Mouse (Mus musculus) midbrain, embryonic 16.5 days (tissue): ENCODE results near the gene H2al1d. TPM values are rescaled to one million over a fixed set of nuclear protein-coding genes. Genes with fewer than 3 reads are reported as not detected.
"Not testable (repeated sequence)": the region's sequence is repeated elsewhere in the genome, so short reads cannot be mapped to it uniquely, and the experiment has no call there.

ENCODE experiments used
- ATAC-seq: fragments of 200-750 bp; cut with Nextera tagmentation; 2 replicates; pipeline ENCODE4 v1.8.0; 2017; ENCODE audit warnings: moderate TSS enrichment
- H3K27ac ChIP-seq: fragments of 300-500 bp; sonication (generic); 2 replicates; pipeline ENCODE4 v1.5.1; 2014; ENCODE audit warnings: mild to moderate bottlenecking, low read length, mixed read lengths
- H3K27me3 ChIP-seq: fragments of 300-500 bp; sonication (generic); 2 replicates; pipeline ENCODE4 v1.6.1; 2014; ENCODE audit warnings: low read depth, low read length, mixed read lengths; ENCODE audit not compliant: control insufficient read depth, insufficient read depth
- H3K36me3 ChIP-seq: fragments of 300-500 bp; sonication (generic); 2 replicates; pipeline ENCODE4 v1.6.1; 2014; ENCODE audit warnings: mild to moderate bottlenecking, low read length, moderate library complexity, mixed read lengths; ENCODE audit not compliant: control insufficient read depth, insufficient read depth
- H3K4me1 ChIP-seq: fragments of 300-500 bp; sonication (generic); 2 replicates; pipeline ENCODE4 v1.6.1; 2014; ENCODE audit warnings: mild to moderate bottlenecking, low read length, mixed read lengths; ENCODE audit not compliant: control insufficient read depth, insufficient read depth
- H3K4me2 ChIP-seq: fragments of 300-500 bp; sonication (generic); 2 replicates; pipeline ENCODE4 v1.6.1; 2014; ENCODE audit warnings: mild to moderate bottlenecking, low read length, mixed read lengths
- H3K4me3 ChIP-seq: fragments of 300-500 bp; sonication (generic); 2 replicates; pipeline ENCODE4 v1.5.1; 2014; ENCODE audit warnings: low read depth, mild to moderate bottlenecking, low read length, moderate library complexity, mixed read lengths
- H3K9ac ChIP-seq: fragments of 300-500 bp; sonication (generic); 2 replicates; pipeline ENCODE4 v1.6.1; 2014; ENCODE audit warnings: low read depth, low read length, mixed read lengths
- H3K9me3 ChIP-seq: fragments of 300-500 bp; sonication (generic); replicated peaks from 2 replicates; pipeline ENCODE4 v1.6.1; 2014; ENCODE audit warnings: mild to moderate bottlenecking, low read length, mixed read lengths; ENCODE audit not compliant: control insufficient read depth, poor library complexity, severe bottlenecking
- WGBS: fragments of 180-500 bp; shearing (Covaris S2); extraction: QIAGEN DNeasy Blood & Tissue Kit; methylation state at CpG from one replicate; pipeline ENCODE4 v1.1.7; 2014; 5-methylcytosine and 5-hydroxymethylcytosine counted together
- polyA plus RNA-seq: library from polyadenylated mRNA; unstranded; fragments of >200 nt; fragmentation: Nextera tagmentation; extraction: Ambion mirVana; gene quantifications from 2 replicates; pipeline ENCODE4 v1.2.1, GENCODE M21; 2015

The H2al1d gene
- polyA plus RNA-seq, 1 experiment from 2014 or later: not detected

DNA sequence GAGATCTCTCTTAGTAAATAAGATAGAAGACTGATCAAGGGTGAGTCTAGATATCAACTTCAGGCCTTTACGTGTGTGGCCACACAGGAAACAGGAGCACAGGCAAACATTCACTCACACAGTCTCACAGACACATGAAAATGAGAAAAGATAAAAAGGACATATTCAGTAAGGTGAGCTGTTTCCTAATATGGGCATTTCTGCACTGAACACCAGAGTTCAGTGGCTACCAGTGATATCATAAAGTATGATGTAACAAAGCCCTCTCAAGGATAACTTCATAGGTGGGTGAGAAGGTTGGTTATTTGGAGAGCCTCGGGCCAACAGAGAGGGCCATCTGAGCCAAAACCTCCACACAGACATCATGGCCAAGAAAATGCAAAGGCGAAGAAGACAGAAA lies 9.7 kb upstream of the H2al1d start, which contains the start of gene H2al1a:
Gene H2al1a (plus strand): TSS at position 301 of the 400 bp plus-strand sequence.
- not testable (repeated sequence) for H3K27ac ChIP-seq, H3K27me3 ChIP-seq, H3K4me2 ChIP-seq, H3K9ac ChIP-seq, H3K36me3 ChIP-seq, H3K4me3 ChIP-seq, H3K4me1 ChIP-seq, H3K9me3 ChIP-seq, ATAC-seq
- no CpG with 5 or more reads among the region's 3 CpGs for WGBS

DNA sequence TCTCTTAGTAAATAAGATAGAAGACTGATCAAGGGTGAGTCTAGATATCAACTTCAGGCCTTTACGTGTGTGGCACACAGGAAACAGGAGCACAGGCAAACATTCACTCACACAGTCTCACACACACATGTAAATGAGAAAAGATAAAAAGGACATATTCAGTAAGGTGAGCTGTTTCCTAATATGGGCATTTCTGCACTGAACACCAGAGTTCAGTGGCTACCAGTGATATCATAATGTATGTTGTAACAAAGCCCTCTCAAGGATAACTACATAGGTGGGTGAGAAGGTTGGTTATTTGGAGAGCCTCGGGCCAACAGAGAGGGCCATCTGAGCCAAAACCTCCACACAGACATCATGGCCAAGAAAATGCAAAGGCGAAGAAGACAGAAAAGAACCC lies 6.5 kb upstream of the H2al1d start, which contains the start of gene H2al1b:
Gene H2al1b (plus strand): TSS at position 301 of the 400 bp plus-strand sequence.
- ATAC-seq, H3K4me3 ChIP-seq, H3K9ac ChIP-seq, H3K4me2 ChIP-seq, H3K9me3 ChIP-seq, H3K27me3 ChIP-seq, H3K36me3 ChIP-seq, H3K4me1 ChIP-seq, H3K27ac ChIP-seq: not testable (repeated sequence)
- 100% methylated on average over 1 of the region's 3 CpGs for WGBS

DNA sequence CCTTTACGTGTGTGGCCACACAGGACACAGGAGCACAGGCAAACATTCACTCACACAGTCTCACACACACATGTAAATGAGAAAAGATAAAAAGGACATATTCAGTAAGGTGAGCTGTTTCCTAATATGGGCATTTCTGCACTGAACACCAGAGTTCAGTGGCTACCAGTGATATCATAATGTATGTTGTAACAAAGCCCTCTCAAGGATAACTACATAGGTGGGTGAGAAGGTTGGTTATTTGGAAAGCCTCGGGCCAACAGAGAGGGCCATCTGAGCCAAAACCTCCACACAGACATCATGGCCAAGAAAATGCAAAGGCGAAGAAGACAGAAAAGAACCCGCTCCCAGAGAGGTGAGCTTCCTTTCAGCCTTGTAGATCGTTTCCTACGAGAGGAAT lies 3.3 kb upstream of the H2al1d start, which contains the start of gene H2al1c:
Gene H2al1c (plus strand): TSS at position 301 of the 400 bp plus-strand sequence.
- not testable (repeated sequence) for H3K36me3 ChIP-seq, ATAC-seq, H3K27ac ChIP-seq, H3K9ac ChIP-seq, H3K9me3 ChIP-seq, H3K4me2 ChIP-seq, H3K27me3 ChIP-seq, H3K4me3 ChIP-seq, H3K4me1 ChIP-seq
- WGBS: 89% methylated on average over 1 of the region's 6 CpGs

DNA sequence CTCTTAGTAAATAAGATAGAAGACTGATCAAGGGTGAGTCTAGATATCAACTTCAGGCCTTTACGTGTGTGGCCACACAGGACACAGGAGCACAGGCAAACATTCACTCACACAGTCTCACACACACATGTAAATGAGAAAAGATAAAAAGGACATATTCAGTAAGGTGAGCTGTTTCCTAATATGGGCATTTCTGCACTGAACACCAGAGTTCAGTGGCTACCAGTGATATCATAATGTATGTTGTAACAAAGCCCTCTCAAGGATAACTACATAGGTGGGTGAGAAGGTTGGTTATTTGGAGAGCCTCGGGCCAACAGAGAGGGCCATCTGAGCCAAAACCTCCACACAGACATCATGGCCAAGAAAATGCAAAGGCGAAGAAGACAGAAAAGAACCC lies 3.0 kb downstream of the H2al1d start, which contains the start of gene H2al1e:
Gene H2al1e (plus strand): TSS at position 301 of the 400 bp plus-strand sequence.
- H3K36me3 ChIP-seq, H3K4me3 ChIP-seq, H3K4me2 ChIP-seq, H3K27ac ChIP-seq, H3K27me3 ChIP-seq, ATAC-seq, H3K9ac ChIP-seq, H3K9me3 ChIP-seq, H3K4me1 ChIP-seq: not testable (repeated sequence)
- no CpG with 5 or more reads among the region's 3 CpGs for WGBS

DNA sequence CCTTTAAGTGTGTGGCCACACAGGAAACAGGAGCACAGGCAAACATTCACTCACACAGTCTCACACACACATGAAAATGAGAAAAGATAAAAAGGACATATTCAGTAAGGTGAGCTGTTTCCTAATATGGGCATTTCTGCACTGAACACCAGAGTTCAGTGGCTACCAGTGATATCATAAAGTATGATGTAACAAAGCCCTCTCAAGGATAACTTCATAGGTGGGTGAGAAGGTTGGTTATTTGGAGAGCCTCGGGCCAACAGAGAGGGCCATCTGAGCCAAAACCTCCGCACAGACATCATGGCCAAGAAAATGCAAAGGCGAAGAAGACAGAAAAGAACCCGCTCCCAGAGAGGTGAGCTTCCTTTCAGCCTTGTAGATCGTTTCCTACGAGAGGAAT lies 6.2 kb downstream of the H2al1d start, which contains the start of gene H2al1f:
Gene H2al1f (plus strand): TSS at position 301 of the 400 bp plus-strand sequence.
- H3K9me3 ChIP-seq, H3K4me2 ChIP-seq, H3K27me3 ChIP-seq: not testable (repeated sequence)

DNA sequence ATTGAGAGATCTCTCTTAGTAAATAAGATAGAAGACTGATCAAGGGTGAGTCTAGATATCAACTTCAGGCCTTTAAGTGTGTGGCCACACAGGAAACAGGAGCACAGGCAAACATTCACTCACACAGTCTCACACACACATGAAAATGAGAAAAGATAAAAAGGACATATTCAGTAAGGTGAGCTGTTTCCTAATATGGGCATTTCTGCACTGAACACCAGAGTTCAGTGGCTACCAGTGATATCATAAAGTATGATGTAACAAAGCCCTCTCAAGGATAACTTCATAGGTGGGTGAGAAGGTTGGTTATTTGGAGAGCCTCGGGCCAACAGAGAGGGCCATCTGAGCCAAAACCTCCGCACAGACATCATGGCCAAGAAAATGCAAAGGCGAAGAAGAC lies 9.3 kb downstream of the H2al1d start, which contains the start of gene H2al1g:
Gene H2al1g (plus strand): TSS at position 301 of the 400 bp plus-strand sequence.
- not testable (repeated sequence) for H3K4me1 ChIP-seq, H3K4me3 ChIP-seq, H3K9ac ChIP-seq, H3K27ac ChIP-seq, H3K4me2 ChIP-seq, H3K27me3 ChIP-seq, H3K36me3 ChIP-seq, H3K9me3 ChIP-seq, ATAC-seq
- WGBS: no CpG with 5 or more reads among the region's 3 CpGs

More for the DNA sequence above, 6.2 kb downstream of the H2al1d start, which contains the start of gene H2al1f:
- H3K27ac ChIP-seq, H3K36me3 ChIP-seq, H3K4me3 ChIP-seq, ATAC-seq, H3K4me1 ChIP-seq, H3K9ac ChIP-seq: not testable (repeated sequence)
- no CpG with 5 or more reads among the region's 6 CpGs for WGBS

DNA sequence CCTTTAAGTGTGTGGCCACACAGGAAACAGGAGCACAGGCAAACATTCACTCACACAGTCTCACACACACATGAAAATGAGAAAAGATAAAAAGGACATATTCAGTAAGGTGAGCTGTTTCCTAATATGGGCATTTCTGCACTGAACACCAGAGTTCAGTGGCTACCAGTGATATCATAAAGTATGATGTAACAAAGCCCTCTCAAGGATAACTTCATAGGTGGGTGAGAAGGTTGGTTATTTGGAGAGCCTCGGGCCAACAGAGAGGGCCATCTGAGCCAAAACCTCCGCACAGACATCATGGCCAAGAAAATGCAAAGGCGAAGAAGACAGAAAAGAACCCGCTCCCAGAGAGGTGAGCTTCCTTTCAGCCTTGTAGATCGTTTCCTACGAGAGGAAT lies 12.6 kb downstream of the H2al1d start, which contains the start of gene H2al1h:
Gene H2al1h (plus strand): TSS at position 301 of the 400 bp plus-strand sequence.
- not testable (repeated sequence) for H3K36me3 ChIP-seq, H3K4me2 ChIP-seq, H3K4me3 ChIP-seq, H3K4me1 ChIP-seq, ATAC-seq, H3K27ac ChIP-seq, H3K9me3 ChIP-seq, H3K9ac ChIP-seq, H3K27me3 ChIP-seq
- no CpG with 5 or more reads among the region's 6 CpGs for WGBS

DNA sequence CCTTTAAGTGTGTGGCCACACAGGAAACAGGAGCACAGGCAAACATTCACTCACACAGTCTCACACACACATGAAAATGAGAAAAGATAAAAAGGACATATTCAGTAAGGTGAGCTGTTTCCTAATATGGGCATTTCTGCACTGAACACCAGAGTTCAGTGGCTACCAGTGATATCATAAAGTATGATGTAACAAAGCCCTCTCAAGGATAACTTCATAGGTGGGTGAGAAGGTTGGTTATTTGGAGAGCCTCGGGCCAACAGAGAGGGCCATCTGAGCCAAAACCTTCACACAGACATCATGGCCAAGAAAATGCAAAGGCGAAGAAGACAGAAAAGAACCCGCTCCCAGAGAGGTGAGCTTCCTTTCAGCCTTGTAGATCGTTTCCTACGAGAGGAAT lies 15.7 kb downstream of the H2al1d start, which contains the start of gene H2al1i:
Gene H2al1i (plus strand): TSS at position 301 of the 400 bp plus-strand sequence.
- not testable (repeated sequence) for H3K4me2 ChIP-seq, H3K9me3 ChIP-seq, H3K27me3 ChIP-seq, H3K36me3 ChIP-seq, ATAC-seq, H3K4me1 ChIP-seq, H3K4me3 ChIP-seq, H3K9ac ChIP-seq, H3K27ac ChIP-seq
- 83% methylated on average over 2 of the region's 5 CpGs for WGBS

DNA sequence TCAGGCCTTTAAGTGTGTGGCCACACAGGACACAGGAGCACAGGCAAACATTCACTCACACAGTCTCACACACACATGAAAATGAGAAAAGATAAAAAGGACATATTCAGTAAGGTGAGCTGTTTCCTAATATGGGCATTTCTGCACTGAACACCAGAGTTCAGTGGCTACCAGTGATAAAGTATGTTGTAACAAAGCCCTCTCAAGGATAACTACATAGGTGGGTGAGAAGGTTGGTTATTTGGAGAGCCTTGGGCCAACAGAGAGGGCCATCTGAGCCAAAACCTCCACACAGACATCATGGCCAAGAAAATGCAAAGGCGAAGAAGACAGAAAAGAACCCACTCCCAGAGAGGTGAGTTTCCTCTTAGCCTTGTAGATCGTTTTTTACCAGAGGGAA lies 18.9 kb downstream of the H2al1d start, which contains the start of gene H2al1j:
Gene H2al1j (plus strand): TSS at position 301 of the 400 bp plus-strand sequence.
- not testable (repeated sequence) for H3K36me3 ChIP-seq, H3K9me3 ChIP-seq, H3K4me1 ChIP-seq, ATAC-seq, H3K9ac ChIP-seq, H3K27me3 ChIP-seq, H3K4me3 ChIP-seq, H3K27ac ChIP-seq, H3K4me2 ChIP-seq
- whole genome bisulfite sequencing: 81% methylated on average over 2 of the region's 2 CpGs
